Mouse (Mus musculus) ovary, adult 18-20 months (tissue): ENCODE measurements around the gene Eomes.

ENCODE experiments used
- DNase-seq: peaks from one replicate; pipeline ENCODE4 v3.0.0; 2022; ENCODE audit warnings: low spot score, mixed read lengths

Gene Eomes

DNA sequence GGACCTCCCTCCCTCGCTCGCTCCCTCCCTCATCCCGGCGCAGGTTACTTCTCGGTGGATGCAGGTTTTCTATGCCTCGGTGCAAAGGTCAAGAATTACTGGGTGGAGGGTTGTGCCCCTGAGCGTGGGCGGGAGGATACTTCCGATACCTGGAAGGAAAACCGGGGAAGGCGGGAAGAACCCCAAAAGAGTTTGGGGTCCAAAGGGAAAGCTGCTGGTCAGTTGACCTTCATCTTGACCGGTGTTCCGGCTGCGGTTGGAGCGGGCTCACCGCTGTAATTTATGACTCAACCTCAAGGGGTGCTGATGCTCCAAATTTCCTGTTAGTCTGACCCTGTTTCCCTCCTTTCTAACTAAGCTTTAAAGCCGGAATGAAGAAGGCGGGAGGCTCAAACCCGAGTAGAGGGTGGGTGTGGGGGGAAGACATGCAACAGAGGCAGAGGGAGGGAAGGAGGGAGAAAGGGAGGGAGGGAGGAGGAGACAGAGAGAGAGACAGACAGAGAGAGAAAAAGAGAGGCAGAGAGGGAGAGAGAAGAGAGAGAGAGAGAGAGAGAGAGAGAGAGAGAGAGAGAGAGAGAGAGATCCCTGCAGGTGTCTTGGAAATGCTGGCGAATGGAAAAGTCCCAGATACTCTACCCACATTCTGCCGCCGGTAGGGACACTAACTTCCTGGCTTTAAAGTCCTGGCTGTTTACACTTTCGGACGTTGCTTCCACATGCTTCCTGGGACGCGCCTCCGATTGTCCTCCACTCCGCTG is 10.3 kb downstream of the Eomes start:
- DNase-seq = no peak

DNA sequence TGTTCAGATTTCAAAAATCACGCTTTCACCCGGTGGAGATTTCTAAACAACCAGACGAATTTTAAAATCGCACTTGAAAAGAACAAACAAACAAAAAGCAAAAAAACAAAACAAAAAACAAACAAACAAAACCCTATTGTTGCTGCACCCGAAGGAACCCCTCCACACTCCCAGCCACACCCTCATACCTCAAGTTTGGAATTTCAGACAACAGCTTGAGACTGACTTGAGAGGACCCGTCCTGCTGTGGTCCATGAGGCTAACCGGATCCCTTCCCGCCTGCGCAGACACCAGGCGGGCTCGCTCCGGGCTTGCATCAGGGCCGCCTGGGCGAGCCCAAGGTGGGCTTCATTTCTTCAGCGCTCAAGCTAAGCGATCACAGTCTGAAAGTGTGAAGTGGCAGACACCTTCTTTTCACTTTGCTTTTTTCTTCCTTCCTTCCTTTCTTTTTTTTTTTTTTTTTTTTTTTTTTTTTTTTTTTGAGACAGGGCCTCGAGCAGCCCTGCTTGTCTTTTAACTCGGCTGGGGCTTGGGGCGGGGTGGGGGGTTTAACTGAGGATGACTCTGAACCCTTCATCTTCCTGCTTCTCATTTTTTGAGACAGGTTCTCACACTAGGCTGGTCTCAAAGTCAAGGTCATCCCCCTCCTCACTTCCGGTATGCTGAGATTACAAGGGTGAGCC is 11.0 kb downstream of the Eomes start:
- no peak for DNase-seq

DNA sequence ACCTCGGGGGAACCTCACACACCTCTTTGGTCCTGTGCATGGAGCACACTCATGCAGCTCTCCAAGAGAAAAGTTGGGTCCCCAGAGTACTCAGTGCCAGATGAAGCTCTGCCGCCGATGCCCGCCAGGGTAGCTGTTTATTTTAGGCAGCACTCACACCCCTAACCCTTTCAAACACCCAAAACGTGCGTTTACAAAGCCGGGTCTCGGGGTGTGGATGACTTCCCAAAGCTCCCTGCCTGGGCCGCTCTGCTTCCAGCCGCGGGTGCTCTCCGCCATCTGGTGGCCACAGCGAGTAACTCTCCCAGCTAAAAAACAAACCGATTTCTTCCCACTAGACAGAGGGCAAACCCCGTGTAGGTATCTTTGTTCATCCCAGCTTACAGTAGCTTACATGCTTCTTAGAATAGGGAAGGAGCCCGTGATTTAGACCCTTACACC is 11.6 kb downstream of the Eomes start:
- DNase-seq = no peak

DNA sequence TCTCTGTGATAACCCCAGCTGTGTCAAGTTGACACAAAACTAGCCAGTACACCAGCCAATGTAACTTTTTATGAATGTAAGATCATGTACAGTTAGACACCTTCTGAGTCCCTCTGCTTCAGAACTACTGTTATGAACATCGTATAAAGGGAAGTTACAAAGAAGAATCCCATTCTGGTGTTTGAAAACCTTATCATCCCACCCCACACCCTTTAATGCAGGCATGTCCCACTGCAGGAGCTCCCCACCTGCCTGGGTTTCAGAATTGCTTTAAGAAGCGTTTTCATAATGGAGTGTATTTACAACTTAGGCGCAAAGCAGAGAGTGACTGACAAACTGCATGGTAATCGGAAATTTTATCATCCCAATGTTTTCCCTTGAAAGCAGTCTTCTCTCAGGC is 13.2 kb downstream of the Eomes start:
- no peak for DNase-seq

DNA sequence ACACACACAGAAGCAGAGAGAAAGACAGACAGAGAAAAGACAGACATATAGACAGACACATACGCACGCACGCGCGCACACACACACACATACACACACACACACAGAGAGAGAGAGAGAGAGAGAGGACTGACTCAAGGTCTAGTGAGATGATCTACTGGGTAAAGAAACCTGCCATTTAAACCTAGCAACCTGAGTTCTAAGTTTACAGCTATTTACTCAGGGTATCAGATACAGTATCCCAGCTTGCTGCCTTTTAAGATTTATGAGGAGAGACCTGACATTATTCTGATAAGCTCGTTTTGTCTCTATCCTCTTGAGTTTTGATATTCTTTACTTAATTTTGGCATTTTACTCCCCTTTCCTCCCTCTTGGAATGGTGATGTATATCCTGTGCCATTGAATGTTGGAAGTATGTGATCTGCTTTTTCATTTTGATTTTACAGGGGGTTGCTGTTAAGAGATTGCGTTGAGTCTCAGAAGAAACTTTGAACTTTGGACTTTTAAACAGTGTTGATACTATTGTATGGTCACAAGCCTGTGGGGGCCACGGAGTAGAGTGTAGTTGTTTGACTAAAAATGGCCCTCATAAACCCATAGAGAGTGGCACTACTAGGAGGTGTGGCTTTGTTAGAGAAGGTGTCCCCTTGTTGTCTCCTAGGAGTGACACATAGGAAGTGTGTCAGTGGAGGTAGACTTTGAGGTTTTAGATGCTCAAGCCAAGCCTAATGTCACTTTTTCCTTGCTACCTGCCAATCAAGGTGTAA is 15.1 kb downstream of the Eomes start:
- DNase-seq = no peak

DNA sequence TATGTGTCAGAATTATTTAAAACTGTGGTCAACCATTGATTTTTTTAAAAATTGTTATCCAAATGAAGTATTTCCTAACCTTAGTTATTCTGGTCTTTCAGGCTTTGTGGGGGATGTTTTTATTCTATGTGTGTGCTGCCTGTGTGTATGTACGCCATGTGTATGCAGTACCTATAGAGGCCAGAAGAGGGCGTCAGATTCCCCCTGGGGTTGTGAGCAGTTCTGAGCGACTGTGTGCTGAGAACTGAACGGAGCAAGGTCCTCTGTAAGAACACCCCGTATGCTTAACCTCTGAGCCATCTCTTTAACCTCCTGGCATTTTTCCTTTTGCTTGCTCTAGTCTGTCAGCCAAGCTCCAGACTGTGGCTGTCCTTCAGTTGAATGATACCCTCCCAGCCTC is 16.1 kb downstream of the Eomes start:
- DNase-seq = no peak

DNA sequence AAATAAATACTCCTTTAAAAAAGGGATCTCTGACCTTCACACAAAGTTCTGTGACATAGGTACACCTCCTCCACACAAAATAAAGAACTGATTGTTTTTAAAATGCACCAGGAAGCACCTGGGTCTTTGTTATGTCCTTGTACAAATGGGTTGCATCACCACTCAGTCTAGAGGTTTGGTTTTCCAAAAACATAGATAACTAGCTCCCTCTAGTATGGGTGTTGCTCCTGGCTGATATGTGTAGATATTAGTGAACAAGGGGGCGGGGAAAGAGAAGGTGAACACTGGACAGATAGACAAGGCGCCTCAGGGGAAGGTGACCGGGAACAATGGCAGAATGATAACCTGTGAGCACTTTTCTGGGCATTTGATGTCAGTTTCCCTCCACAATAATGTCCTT is 17.9 kb downstream of the Eomes start:
- no peak for DNase-seq

DNA sequence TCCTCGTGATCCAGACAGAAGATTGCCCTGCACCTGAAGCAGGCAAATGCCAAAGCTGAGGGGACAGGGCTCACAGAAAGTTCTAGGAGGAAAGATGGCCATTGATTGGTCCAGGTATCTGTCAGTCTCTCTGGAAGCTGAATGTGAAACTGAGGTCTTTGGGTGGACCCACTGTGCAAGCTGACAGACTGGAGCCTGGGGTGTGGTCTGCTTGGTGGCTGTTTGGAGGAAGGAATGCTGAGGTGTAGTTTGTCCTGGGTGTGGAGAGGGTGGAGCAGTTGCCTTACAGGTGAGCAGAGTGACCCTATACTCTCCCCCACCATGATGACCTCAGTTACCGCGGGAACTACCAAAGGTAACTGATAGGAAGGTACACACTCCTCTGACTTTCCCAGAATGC is 18.9 kb downstream of the Eomes start:
- DNase-seq = no peak

DNA sequence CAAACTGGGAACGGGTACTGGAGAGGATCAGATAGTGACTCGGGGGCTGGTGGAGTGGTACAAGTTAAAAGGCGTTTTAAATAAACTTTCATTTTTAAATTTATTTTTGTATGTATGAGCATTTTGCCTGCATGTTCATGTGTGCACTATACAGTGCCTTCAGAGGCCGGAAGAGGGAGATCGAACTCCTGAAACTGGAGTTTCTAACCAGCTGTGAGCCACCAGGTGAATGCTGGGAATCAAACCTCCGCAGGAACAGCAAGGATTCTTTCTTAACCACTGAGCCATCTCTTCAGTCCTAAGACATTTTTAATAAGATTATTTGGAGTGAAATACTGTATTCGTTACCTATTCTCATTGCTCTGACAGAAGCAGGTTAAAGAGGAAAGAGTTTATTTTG is 20.0 kb downstream of the Eomes start:
- DNase-seq = no peak

DNA sequence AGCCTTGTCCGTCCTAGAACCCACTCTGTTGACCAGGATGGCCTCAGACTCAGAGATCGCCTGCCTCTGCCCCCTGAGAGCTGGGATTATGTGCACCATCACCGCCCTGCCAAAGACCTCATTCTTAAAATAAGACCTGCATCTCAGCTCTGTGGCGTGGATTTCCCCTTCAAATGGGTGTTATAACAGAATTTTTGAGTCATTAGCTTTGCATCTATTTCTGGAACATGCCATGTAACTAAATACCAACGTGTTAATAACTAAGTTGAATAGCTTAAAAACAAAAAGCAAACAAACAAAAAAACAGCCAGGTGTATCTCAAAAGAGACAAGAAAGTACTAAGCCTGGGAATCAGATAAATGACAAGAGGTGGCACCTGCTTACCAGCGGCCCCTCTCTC is 23.0 kb downstream of the Eomes start:
- DNase-seq = no peak

DNA sequence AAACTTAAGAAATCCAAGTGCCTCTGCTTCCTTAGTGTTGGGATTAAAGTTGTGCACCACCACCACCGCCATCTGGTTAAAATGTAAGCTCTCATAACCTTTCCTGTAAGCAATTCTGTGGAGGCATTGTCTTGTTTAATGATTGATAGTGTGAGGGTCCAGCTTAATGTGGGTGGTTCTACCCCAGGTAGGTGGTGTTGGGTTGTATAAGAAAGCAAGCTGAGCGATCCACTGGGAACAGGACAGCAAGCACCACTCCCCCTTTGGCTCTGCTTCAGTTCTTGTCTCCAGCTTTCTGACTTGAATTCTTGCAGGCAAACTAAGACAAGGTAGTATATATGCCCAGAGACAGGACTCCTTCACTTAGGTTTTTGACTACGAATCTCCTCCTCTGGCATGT is 26.6 kb downstream of the Eomes start:
- no peak for DNase-seq

DNA sequence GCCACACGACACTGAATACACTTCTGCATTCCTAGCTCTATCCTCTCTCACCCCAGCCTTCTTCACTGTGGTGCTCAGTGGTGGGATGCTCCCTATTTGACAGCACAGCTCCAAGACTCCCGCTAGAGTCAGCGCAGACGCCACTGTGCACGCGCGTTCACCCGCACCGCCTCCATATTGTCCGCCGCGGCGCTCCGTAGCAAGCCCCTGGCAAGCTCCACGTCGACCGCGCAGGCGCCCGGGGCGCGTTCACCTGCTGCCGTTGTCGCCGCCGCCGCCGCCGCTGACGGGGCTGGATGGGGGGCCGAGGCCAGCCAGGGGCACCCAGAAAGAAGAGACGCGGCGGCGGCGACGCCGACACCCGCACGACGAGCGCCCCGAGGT is 28.0 kb downstream of the Eomes start, which contains the start of gene Golga4:
TSS of gene Golga4 (plus strand) at position 248 of the 384 bp plus-strand sequence.
- peak; percentile 77 for DNase-seq

DNA sequence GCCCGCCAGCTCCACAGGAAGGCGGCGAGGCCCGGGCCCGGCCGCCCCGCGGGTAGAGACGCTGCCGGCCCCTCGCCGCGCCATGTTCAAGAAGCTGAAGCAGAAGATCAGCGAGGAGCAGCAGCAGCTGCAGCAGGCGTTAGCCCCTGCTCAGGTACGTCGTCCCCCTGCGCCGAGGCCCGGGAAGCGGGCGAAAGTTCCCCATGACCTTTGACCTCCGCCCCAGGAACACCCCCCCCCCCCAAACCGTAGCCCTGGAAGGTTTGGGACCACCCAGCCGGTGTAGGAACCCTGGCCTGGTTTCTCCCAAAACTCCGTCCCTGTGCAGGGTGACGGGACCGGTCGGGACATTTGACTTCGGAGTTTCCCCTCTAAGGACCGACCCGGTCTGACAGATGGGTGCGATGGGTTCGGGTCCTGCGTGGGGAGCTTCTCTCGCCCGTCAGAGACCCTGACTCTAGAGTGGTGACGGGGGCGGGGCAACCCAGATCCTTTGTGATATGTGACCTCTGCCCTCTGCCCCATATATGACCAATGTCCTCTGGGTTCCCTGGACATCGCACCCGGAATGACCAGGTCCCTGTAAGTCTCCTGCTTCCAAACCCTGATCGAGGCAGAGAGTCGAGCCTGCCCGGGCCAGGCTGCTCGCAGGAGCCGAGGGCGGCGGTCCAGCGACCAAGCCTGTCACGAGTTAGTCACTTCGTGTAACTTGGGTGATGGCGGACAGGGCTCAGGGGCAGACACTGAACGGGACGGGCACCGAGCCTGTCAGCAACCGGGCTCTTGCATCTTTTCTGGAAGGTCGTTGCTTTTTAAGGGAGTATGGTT is 28.6 kb downstream of the Eomes start:
- DNase-seq = no peak

DNA sequence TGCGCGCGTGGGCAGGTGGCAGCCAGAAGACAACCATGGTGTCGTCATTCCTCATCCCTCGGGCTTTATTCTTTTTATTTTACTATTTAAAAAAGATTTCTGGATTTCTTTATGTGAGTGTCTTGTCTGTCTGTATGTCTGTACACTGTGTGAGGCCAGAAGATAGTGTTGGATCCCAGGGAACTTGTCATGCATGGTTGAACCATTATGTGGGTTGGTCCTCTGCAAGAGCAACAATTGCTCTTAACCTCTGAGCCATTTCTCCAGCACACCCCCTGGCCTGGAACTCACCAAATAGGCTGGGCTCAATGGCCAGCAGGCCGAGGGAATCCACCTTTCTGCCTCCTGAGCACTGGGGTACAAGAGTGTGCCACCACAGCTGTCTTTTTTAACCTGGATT is 29.5 kb downstream of the Eomes start:
- no peak for DNase-seq

DNA sequence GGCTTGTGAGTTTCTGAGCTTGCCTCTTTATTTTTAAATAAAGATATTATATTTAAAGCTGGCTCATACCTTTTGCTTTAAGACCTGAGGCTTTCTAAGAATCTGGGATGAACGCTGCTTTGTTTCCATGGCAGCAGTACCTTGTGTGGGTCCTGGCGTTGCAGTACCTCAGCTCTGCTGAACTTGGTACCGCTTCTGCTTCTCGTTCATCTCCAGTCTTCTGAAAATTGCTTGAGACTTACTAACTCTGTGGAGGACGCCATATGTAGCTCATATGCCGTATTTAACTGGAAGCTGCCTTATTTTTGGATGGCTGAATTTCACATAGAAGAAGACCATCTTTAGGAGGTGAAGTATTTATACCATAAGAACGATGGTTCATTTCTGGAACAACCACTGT is 30.6 kb downstream of the Eomes start:
- no peak for DNase-seq

DNA sequence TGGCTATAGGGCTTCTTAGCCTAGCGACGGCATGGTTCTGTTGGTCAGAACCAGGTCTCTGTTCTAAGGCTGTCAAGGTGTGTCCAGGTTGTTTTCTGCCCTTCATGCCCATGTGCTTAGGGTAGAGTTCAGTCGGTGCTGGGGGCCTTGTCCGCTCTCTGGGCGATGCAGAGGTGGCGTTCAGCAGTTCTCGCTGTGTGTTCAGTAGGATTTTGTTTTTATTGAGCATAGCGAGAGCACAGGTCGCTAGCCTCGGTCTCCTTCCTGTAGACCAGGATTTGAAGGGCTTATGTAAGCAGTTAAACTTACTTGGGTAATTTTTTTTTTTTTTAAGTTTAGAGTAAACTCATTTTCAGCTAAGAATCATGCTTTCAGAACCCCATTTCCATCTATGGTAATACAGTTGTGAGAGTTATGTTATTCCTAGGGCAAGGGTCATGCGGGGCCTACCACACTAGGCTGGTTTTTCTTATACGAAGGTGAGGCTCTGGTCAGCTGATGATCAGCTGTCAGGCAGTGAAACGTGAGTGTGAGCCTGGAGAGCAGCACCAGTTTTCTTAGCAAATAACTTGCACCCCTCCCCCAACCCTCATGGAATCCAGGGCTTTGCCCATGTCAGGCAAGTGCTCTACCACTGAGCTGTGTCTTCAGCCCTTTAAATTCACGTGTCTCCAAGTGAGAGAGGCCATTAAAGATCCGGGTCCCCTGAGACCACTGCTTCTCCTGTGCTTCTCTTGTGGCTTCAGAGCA is 33.1 kb downstream of the Eomes start:
- no peak for DNase-seq

DNA sequence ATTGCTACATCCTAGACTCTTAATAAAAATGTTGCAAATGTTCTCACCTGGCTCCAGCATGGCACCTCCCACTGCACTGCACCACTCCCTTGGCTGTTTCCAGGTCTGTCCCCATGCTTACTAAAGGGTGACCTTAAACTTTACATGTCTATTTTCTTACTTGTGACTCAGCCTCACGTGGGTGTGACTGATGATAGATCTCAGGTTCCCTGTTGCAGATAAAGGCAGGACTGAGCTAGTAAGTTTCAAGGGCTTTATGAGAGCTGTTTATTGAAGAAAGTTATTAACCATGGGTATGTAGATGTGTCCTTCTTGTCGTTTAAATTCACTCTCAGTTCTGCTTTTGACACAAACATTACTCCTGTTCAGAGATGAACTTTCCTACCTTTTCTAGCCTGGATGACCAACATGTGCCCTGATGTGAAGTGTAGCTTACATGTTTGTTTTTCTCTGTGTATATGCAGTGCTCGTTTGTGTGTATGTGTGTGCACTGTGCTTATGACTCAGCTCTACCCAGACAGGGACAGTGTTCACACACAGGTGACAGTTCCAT is 34.7 kb downstream of the Eomes start:
- no peak for DNase-seq

DNA sequence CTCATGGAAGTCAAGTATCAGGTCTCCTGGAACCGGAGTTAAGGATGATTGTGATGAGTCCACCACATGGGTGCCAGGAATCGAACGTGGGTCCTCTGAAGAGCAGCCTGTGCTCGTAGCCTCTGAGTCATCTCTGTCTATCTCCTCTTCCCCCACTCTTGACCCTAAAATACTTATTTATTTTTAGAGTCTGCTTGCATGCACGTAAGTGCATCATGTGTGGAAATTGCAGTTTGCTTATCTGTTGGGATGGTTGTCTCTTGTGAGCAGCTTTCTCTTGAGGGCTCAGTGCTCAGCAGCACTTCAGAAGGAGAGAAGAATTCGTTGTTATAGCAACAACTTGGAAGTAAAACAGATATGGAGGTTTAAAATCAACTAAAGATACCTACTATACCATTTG is 37.5 kb downstream of the Eomes start:
- DNase-seq = no peak

DNA sequence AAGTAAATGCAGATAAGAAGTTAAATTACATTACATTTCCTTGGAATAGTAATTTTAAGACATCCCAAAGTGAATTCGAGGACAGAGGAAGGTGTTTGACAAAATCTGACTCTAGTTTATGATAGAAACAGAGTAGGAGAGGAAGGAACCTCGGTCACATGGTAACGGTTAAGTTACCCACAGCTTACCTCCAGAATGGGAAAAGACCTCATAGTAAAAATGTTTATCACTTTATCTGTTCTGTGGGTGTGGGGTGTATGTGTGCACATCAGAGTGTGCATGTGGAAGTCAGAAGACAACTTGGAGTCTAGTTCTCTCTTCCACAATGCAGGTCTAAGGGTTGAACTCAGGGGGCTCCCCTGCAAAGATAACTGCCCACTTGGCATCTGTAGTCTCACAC is 38.1 kb downstream of the Eomes start:
- DNase-seq = no peak

DNA sequence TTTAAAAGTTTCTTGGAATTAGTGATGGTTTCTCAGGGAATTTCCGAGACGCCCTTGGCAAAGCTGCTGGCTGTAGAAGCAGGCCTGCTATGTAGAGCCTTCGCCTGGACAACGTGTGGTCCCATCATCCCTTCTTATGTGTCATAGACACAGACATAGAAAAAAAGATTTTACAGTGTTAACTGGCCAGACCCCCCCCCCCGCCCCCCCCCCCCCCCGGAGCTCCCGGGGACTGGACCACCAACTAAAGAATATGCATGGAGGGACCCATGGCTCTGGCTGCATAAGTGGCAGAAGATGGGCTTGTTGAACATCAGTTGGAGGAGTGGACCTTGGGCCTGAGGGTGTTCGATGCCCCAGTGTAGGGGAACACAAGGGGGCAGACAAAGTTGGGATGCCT is 39.6 kb downstream of the Eomes start:
- DNase-seq = no peak

DNA sequence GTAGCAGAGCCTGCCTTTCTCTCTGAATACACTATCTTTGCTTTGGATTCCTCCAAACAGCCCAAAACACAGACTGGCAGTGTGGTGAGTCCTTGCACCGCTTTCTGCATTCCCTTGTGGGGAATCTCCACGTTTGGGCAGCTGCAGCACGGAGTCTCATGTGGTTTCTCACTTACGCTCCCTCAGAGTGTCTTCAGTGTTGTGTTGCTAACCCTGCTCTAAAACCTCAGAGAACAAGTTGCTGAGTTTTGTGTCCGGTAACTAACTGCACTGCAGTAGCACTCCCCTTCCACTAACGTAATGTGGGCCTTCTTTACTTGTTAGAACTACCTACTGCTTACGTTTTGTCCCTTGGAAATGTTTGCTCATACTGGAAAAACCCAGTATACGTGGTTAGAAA is 41.1 kb downstream of the Eomes start:
- no peak for DNase-seq
